Mouse (Mus musculus) hindbrain, embryonic 11.5 days (tissue): ENCODE measurements at regions not wholly inside any gene's neighbourhood (a gene's known extent, or its start where the extent isn't known, plus 50 kb on each side); places are given as distances from the start of the nearest gene placed in this dataset.
A peak's percentile ranks its signal among the peaks of the same experiment; 100 is the strongest.

Experiments used
- ATAC-seq: fragments of 200-750 bp; cut with Nextera tagmentation; 2 replicates; pipeline ENCODE4 v1.8.0; 2017; ENCODE audit warnings: mild to moderate bottlenecking, moderate TSS enrichment, moderate library complexity; ENCODE audit not compliant: low FRiP score
- DNase-seq: peaks from one replicate; pipeline ENCODE4 v3.0.0-alpha.2; 2015; ENCODE audit warnings: low spot score
- H3K27ac ChIP-seq: fragments of 300-500 bp; sonication (generic); 2 replicates; pipeline ENCODE4 v1.5.1; 2014; ENCODE audit warnings: mild to moderate bottlenecking, low read depth, low read length
- H3K27me3 ChIP-seq: fragments of 300-500 bp; sonication (generic); 2 replicates; pipeline ENCODE4 v1.6.1; 2014; ENCODE audit warnings: mild to moderate bottlenecking, low read length, moderate library complexity, mixed read lengths; ENCODE audit not compliant: control insufficient read depth, insufficient read depth
- H3K36me3 ChIP-seq: fragments of 300-500 bp; sonication (generic); 2 replicates; pipeline ENCODE4 v1.6.1; 2014; ENCODE audit warnings: mild to moderate bottlenecking, low read length, moderate library complexity, mixed read lengths; ENCODE audit not compliant: control insufficient read depth, insufficient read depth
- H3K4me1 ChIP-seq: fragments of 300-500 bp; sonication (generic); replicated peaks from 2 replicates; pipeline ENCODE4 v1.6.1; 2014; ENCODE audit warnings: low read length, mixed read lengths; ENCODE audit not compliant: control insufficient read depth, insufficient read depth
- H3K4me2 ChIP-seq: fragments of 300-500 bp; sonication (generic); replicated peaks from 2 replicates; pipeline ENCODE4 v1.6.1; 2014; ENCODE audit warnings: mild to moderate bottlenecking, low read depth, low read length
- H3K4me3 ChIP-seq: fragments of 300-500 bp; sonication (generic); 2 replicates; pipeline ENCODE4 v1.5.1; 2014; ENCODE audit warnings: low read depth, low read length
- H3K9ac ChIP-seq: fragments of 300-500 bp; sonication (generic); 2 replicates; pipeline ENCODE4 v1.6.1; 2014; ENCODE audit warnings: low read depth, low read length
- H3K9me3 ChIP-seq: fragments of 300-500 bp; sonication (generic); 2 replicates; pipeline ENCODE4 v1.6.1; 2016; ENCODE audit warnings: low read length; ENCODE audit not compliant: control insufficient read depth
- whole genome bisulfite sequencing: fragments of 180-500 bp; shearing (Covaris S2); extraction: QIAGEN DNeasy Blood & Tissue Kit; methylation state at CpG from one replicate; pipeline ENCODE4 v1.1.7; 2014; 5-methylcytosine and 5-hydroxymethylcytosine counted together

GRCm38 (mm10) chr16:8006631-8007030, 418.3 kb downstream of the Tmem114 start:
- Histone ChIP-seq H3K9ac (no peak overlapping the region), H3K27ac (no peak overlapping the region), H3K9me3 (no peaks in the 10 kb centered on the region), H3K4me1 (no peaks in the 10 kb centered on the region), H3K27me3 (no peaks in the 10 kb centered on the region), H3K4me2 (no peak overlapping the region), H3K36me3 (no peaks in the 10 kb centered on the region), H3K4me3 (no peak overlapping the region)
- ATAC-seq (no peak), DNase-seq (no peak)
- 76% methylated on average over 3 of the region's 3 CpGs for WGBS

- DNase-seq: no peak
- H3K36me3 ChIP-seq: no peaks in the 10 kb centered on the region
- H3K9me3 ChIP-seq: no peaks in the 10 kb centered on the region
- H3K4me3 ChIP-seq: no peak overlapping the region
- no peak for ATAC-seq
- no peak overlapping the region for H3K9ac ChIP-seq
- no peak overlapping the region for H3K27ac ChIP-seq
- no peaks in the 10 kb centered on the region for H3K27me3 ChIP-seq
- no peaks in the 10 kb centered on the region for H3K4me1 ChIP-seq
- H3K4me2 ChIP-seq: no peak overlapping the region
- WGBS: 95% methylated on average over 7 of the region's 7 CpGs
Measured at GRCm38 (mm10) chr16:8002339-8003089, 422.4 kb downstream of the Tmem114 start.

- DNase-seq (no peak), ATAC-seq (no peak)
- Histone ChIP-seq H3K9ac (no peak overlapping the region), H3K36me3 (no peaks in the 10 kb centered on the region), H3K4me1 (no peaks in the 10 kb centered on the region), H3K27ac (no peak overlapping the region), H3K4me2 (no peak overlapping the region), H3K27me3 (no peaks in the 10 kb centered on the region), H3K9me3 (no peaks in the 10 kb centered on the region), H3K4me3 (no peak overlapping the region)
- 52% methylated on average over 10 of the region's 10 CpGs for WGBS
Measured at GRCm38 (mm10) chr16:7982816-7983215, 442.1 kb downstream of the Tmem114 start.

GRCm38 (mm10) chr16:7978466-7978865, 446.5 kb downstream of the Tmem114 start:
- no peaks in the 10 kb centered on the region for H3K4me1 ChIP-seq
- 80% methylated on average over 6 of the region's 6 CpGs for WGBS
- no peaks in the 10 kb centered on the region for H3K9me3 ChIP-seq
- ATAC-seq (no peak), DNase-seq (no peak)
- no peak overlapping the region for H3K9ac ChIP-seq
- no peak overlapping the region for H3K4me3 ChIP-seq
- no peaks in the 10 kb centered on the region for H3K36me3 ChIP-seq
- no peak overlapping the region for H3K4me2 ChIP-seq
- H3K27me3 ChIP-seq: no peaks in the 10 kb centered on the region
- no peak overlapping the region for H3K27ac ChIP-seq

GRCm38 (mm10) chr16:7951616-7952015, 473.3 kb downstream of the Tmem114 start:
- H3K9me3 ChIP-seq: no peaks in the 10 kb centered on the region
- H3K27me3 ChIP-seq: no peaks in the 10 kb centered on the region
- H3K9ac ChIP-seq: no peak overlapping the region
- H3K4me3 ChIP-seq: no peak overlapping the region
- WGBS: 72% methylated on average over 2 of the region's 2 CpGs
- H3K4me1 ChIP-seq: no peaks in the 10 kb centered on the region
- DNase-seq: no peak
- no peaks in the 10 kb centered on the region for H3K36me3 ChIP-seq
- H3K27ac ChIP-seq: no peak overlapping the region
- no peak for ATAC-seq
- no peak overlapping the region for H3K4me2 ChIP-seq

GRCm38 (mm10) chr16:7942333-7942732, 482.6 kb downstream of the Tmem114 start:
- WGBS: 78% methylated on average over 2 of the region's 2 CpGs
- no peaks in the 10 kb centered on the region for H3K4me1 ChIP-seq
- DNase-seq (no peak), ATAC-seq (no peak)
- H3K9me3 ChIP-seq: no peaks in the 10 kb centered on the region
- H3K9ac ChIP-seq: no peak overlapping the region
- no peak overlapping the region for H3K27ac ChIP-seq
- no peak overlapping the region for H3K4me3 ChIP-seq
- no peaks in the 10 kb centered on the region for H3K27me3 ChIP-seq
- H3K36me3 ChIP-seq: no peaks in the 10 kb centered on the region
- no peak overlapping the region for H3K4me2 ChIP-seq

GRCm38 (mm10) chr16:7937167-7937566, 487.8 kb downstream of the Tmem114 start:
- Histone ChIP-seq H3K27ac (no peak overlapping the region), H3K4me2 (no peak overlapping the region), H3K4me1 (no peaks in the 10 kb centered on the region), H3K4me3 (no peak overlapping the region), H3K36me3 (no peaks in the 10 kb centered on the region), H3K9me3 (no peaks in the 10 kb centered on the region), H3K27me3 (no peaks in the 10 kb centered on the region), H3K9ac (no peak overlapping the region)
- DNase-seq (peak; percentile 37), ATAC-seq (peak; percentile 56; the same call in 1 of the 2 replicates)
- WGBS: 42% methylated on average over 5 of the region's 5 CpGs

- Histone ChIP-seq H3K9me3 (no peaks in the 10 kb centered on the region), H3K9ac (no peak overlapping the region), H3K4me1 (no peaks in the 10 kb centered on the region), H3K27me3 (no peaks in the 10 kb centered on the region), H3K4me2 (no peak overlapping the region), H3K4me3 (no peak overlapping the region), H3K27ac (no peak overlapping the region), H3K36me3 (no peaks in the 10 kb centered on the region)
- WGBS: 60% methylated on average over 4 of the region's 4 CpGs
- no peak for ATAC-seq
- peak; percentile 31 for DNase-seq
Measured at GRCm38 (mm10) chr16:7932322-7932721, 492.6 kb downstream of the Tmem114 start.

GRCm38 (mm10) chr16:7931676-7932075, 493.3 kb downstream of the Tmem114 start:
- no peak for DNase-seq
- Histone ChIP-seq H3K27me3 (no peaks in the 10 kb centered on the region), H3K4me1 (no peaks in the 10 kb centered on the region), H3K36me3 (no peaks in the 10 kb centered on the region), H3K27ac (no peak overlapping the region), H3K4me2 (no peak overlapping the region), H3K4me3 (no peak overlapping the region), H3K9ac (no peak overlapping the region), H3K9me3 (no peaks in the 10 kb centered on the region)
- no peak for ATAC-seq
- WGBS: 90% methylated on average over 6 of the region's 6 CpGs
